Mouse (Mus musculus): ENCODE measurements around the gene Erc1. TPM values are rescaled to one million over a fixed set of nuclear protein-coding genes. Genes with fewer than 3 reads are reported as not detected.
A peak's percentile ranks its signal among the peaks of the same experiment; 100 is the strongest.
"Not testable (repeated sequence)": the region's sequence is repeated elsewhere in the genome, so short reads cannot be mapped to it uniquely, and the experiment has no call there.

The Erc1 gene
- polyA plus RNA-seq, 1 experiment: 34.1 TPM

DNA sequence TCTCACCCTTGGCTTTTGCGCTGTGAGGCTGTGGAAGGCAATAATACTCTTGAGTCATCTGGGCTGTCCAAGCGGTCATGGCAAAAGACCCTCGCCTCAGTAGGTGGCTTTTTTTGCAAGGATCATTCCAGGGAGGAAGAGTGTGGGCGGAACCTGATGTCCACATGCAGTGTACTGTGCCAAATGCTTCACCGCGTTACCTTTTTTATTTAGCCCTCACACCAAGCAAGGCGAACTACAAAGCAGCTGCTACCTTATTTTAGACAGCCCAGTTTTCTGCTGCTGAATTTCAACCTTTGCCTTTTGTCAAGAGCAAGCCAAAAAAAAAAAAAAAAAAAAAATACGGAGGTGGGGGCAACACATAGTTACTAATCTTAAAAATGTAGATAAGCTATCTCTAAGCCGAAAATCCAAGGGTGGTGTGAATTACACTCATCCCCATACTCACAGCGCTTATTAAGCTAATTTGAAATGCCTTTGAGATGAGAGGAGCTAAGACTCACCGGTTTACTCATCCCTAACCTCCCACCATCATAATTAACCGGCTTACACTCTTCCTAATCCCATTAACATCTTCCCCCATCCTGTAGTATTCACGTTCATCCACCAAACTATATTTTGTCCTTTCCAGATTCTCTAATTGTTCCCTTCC lies 855 bp upstream of the Erc1 start:
- Histone ChIP-seq H3K27ac (ENCODE audit: insufficient read depth, low read length) (peak overlapping the region; percentile 92; the same call in 1 of the 2 replicates), H3K4me3 (ENCODE audit: insufficient read depth, low read length) (peak overlapping the region; percentile 89), H3K4me1 (ENCODE audit: control insufficient read depth, insufficient read depth, low read length) (peaks cover 2% of the 10 kb centered on the region; the same call in 1 of the 2 replicates)
- no peak for TF ChIP-seq CTCF (IDR thresholded peaks at IDR 0.05; ENCODE audit: borderline replicate concordance, insufficient read depth, low read length)
- no peak; the same call in 1 of the 2 replicates for TF ChIP-seq POLR2A (IDR thresholded peaks at IDR 0.05; ENCODE audit: low read depth, low read length)

DNA sequence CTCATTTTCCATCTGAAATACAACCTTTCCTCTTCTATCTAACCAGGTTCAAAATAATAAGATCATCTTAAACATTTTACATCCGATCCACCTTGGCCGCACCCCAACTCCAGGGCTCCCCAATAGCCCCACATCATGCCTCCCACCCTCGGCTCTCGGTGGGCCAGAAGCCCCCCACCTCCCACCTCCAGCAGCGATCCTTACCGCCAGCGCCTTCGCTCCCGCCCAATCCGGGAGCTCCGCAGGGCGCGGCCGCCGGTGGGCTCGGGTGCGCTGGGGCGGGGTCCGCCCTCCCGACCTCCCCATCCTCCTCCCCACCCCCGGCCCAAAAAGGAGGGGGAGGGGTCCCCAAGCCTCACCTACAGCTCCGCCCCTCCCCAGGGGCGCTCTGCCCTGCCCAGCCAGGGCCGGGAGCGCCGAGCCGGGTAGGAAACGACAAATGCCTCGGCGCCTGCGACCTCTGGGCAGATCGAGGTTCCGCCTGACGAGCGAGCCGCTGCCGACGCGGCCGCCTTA lies 391 bp downstream of the Erc1 start:
- TF ChIP-seq POLR2A (IDR thresholded peaks at IDR 0.05; ENCODE audit: low read depth, low read length): no peak
- TF ChIP-seq CTCF (IDR thresholded peaks at IDR 0.05; ENCODE audit: borderline replicate concordance, insufficient read depth, low read length): no peak
- peak overlapping the region; percentile 66 for H3K27ac ChIP-seq (ENCODE audit: insufficient read depth, low read length)
- peak overlapping the region; percentile 92 for H3K4me3 ChIP-seq (ENCODE audit: insufficient read depth, low read length)
- peaks cover 5% of the 10 kb centered on the region; the same call in 1 of the 2 replicates for H3K4me1 ChIP-seq (ENCODE audit: control insufficient read depth, insufficient read depth, low read length)

DNA sequence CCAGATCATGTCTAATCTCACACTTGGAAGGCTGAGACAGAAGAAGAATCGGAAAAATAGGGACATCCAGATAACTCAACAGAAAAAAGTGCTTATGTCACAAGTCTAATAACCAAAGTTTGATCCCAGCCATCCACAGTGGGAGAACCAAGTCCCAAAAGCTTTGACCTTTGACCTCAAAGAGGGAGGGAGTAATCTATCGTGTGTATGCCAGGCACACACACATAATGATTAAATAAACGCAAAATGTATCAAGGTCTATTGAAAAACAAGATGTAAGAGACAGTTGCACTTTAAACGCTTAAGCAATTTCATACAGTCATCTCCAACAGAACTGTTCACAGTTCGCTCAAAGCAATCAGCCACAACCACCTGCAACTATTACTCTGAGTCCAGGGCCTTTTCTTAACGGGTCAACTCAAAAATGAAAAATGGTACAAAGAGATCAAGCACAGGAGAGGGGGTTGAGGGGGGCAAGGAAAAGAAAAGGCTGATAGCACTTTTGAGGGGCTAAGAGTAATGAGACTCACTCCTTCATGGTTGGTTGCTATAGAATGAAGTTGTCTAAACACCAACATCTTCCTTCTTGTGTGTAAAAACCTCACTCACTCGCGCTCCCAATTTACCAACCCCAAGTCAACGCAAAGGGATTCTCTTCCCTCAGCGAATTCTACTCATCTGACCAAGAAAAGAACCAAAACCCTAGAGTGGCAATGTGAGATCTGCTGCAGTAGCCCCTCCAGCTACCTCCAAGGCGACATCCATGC lies 1.0 kb downstream of the Erc1 start:
- no peak for TF ChIP-seq CTCF (IDR thresholded peaks at IDR 0.05; ENCODE audit: borderline replicate concordance, insufficient read depth, low read length)
- TF ChIP-seq POLR2A (IDR thresholded peaks at IDR 0.05; ENCODE audit: low read depth, low read length): no peak
- Histone ChIP-seq H3K4me3 (ENCODE audit: insufficient read depth, low read length) (peak overlapping the region; percentile 92), H3K27ac (ENCODE audit: insufficient read depth, low read length) (no peak overlapping the region), H3K4me1 (ENCODE audit: control insufficient read depth, insufficient read depth, low read length) (peaks cover 5% of the 10 kb centered on the region; the same call in 1 of the 2 replicates)

DNA sequence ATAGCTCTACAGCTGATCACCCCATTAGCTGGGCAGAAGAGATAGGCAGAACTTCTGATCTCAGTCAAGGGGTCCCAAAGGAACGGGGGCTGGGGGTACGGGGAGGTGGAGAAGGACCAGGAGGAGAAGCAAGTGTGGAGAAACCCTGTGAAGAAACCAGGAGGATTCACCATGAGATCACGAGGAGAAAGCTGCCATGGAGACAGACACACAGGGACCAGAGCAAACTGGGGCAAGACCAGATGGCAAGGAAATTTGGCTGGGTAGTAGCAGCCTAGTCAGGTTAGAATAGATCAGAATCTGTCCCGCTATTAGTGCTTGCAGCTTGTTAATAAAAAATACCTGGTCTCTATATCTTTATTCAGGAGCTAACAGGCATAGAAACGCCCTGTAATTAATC lies 18.0 kb downstream of the Erc1 start:
- 0 out of 2 replicates have a peak, but pooled peaks cover 3% of the 10 kb centered on the region for H3K4me1 ChIP-seq (ENCODE audit: control insufficient read depth, insufficient read depth, low read length)
- no peak overlapping the region for H3K4me3 ChIP-seq (ENCODE audit: insufficient read depth, low read length)
- TF ChIP-seq CTCF (IDR thresholded peaks at IDR 0.05; ENCODE audit: borderline replicate concordance, insufficient read depth, low read length) (no peak), POLR2A (IDR thresholded peaks at IDR 0.05; ENCODE audit: low read depth, low read length) (no peak)
- no peak overlapping the region for H3K27ac ChIP-seq (ENCODE audit: insufficient read depth, low read length)

DNA sequence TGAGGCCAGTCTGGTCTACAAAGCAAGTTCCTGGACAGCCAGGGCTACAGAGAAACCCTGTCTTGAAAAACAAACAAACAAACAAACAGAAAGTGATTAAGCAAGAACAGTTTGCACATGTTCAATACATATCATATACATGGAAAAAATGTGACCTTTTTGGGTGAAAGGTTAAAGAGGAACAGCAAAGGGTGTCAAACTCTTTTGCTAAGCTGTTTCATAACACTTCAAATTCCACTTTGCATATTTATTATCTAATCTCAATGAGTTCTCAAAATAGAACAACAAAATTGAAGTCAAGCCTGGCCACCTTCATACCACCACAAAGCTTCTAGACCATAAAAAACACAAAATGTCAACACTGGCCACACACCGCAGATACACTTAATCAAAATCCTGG lies 19.8 kb downstream of the Erc1 start:
- Histone ChIP-seq H3K4me1 (ENCODE audit: control insufficient read depth, insufficient read depth, low read length) (0 out of 2 replicates have a peak, but pooled peaks cover 3% of the 10 kb centered on the region), H3K27ac (ENCODE audit: insufficient read depth, low read length) (no peak overlapping the region), H3K4me3 (ENCODE audit: insufficient read depth, low read length) (no peak overlapping the region)
- TF ChIP-seq CTCF (IDR thresholded peaks at IDR 0.05; ENCODE audit: borderline replicate concordance, insufficient read depth, low read length) (no peak), POLR2A (IDR thresholded peaks at IDR 0.05; ENCODE audit: low read depth, low read length) (no peak)

DNA sequence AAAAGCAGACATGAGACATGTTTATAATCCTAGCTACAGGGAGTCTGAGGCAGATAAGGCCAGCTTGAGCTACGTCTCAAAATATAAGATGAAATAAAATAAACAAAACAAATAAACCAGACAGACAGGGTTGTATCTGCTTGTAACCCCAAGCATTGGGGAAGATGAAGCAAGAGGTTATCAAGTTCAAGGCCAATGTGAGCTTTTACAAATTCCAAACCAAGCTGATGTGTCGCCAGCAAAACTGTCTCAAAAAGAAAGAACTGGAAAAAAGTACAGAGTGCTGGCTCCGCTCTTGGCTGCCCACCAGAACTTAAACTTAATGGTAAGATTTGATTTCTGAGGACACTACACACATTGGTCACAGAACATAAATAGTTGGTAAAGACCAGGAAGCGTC lies 21.3 kb downstream of the Erc1 start:
- Histone ChIP-seq H3K4me1 (ENCODE audit: control insufficient read depth, insufficient read depth, low read length) (0 out of 2 replicates have a peak, but pooled peaks cover 3% of the 10 kb centered on the region), H3K4me3 (ENCODE audit: insufficient read depth, low read length) (no peak overlapping the region), H3K27ac (ENCODE audit: insufficient read depth, low read length) (no peak overlapping the region)
- TF ChIP-seq CTCF (IDR thresholded peaks at IDR 0.05; ENCODE audit: borderline replicate concordance, insufficient read depth, low read length) (no peak), POLR2A (IDR thresholded peaks at IDR 0.05; ENCODE audit: low read depth, low read length) (no peak)

DNA sequence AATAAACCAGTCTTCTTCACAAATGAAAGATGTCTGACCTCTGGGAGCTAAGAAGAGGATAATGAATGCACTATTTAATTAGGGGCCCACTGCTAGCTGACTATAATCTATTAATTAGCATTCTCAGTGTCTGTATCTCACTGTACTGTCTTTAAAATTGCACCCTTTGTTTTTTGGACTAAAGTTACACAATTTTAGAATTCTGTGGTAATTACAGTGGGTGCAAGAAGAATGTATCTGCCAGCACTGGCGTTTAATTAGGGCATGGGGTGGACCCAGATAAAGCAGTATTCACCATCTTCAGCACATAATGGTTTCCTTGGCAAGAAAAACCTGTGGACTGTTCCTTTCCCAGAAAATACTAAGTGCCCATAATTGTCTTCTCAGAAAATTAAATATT lies 25.8 kb downstream of the Erc1 start:
- TF ChIP-seq CTCF (IDR thresholded peaks at IDR 0.05; ENCODE audit: borderline replicate concordance, insufficient read depth, low read length): no peak
- TF ChIP-seq POLR2A (IDR thresholded peaks at IDR 0.05; ENCODE audit: low read depth, low read length): no peak
- H3K4me3 ChIP-seq (ENCODE audit: insufficient read depth, low read length): no peak overlapping the region
- H3K27ac ChIP-seq (ENCODE audit: insufficient read depth, low read length): no peak overlapping the region

DNA sequence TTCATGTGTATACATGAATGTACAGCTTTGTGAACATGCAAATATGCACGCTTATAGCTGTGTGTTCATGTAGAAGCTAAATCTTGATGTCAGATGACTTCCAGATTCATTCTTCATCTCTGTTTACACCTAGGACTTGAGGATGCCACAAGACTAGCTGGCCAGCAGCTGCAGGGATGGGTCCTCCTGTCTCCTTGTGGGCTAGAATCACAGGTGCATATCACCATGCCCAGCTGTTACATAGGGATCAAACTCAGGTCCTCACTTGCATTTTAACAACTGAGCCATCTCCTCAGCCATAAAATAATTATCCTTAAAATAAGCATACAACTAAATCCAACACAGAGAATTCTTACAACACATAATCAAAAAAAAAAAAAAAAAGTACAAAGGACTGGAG lies 26.8 kb downstream of the Erc1 start:
- H3K27ac ChIP-seq (ENCODE audit: insufficient read depth, low read length): no peak overlapping the region
- TF ChIP-seq POLR2A (IDR thresholded peaks at IDR 0.05; ENCODE audit: low read depth, low read length): no peak
- no peak overlapping the region for H3K4me3 ChIP-seq (ENCODE audit: insufficient read depth, low read length)
- no peaks in the 10 kb centered on the region for H3K4me1 ChIP-seq (ENCODE audit: control insufficient read depth, insufficient read depth, low read length)

More for the DNA sequence above, 25.8 kb downstream of the Erc1 start:
- 0 out of 2 replicates have a peak, but pooled peaks cover under 1% of the 10 kb centered on the region for H3K4me1 ChIP-seq (ENCODE audit: control insufficient read depth, insufficient read depth, low read length)

DNA sequence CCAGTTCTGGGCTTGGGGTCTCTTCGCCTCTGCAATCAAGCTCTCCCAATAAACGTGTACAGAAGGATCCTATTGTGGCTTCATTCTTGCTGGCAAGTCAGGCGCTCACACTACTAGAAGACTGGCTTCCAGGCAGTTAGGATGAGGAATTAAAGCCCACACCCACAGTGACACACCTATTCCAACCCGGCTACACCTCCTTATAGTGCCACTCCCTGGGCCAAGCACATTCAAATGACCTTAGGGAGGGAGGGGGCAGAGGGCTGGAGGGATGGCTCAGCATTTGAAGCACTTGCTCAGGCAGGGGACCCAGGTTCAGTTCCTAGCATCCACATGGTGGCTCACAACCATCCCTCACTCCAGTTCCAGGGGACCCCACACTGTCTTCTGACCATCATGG lies 29.4 kb downstream of the Erc1 start:
- Histone ChIP-seq H3K4me3 (ENCODE audit: insufficient read depth, low read length) (no peak overlapping the region), H3K27ac (ENCODE audit: insufficient read depth, low read length) (no peak overlapping the region), H3K4me1 (ENCODE audit: control insufficient read depth, insufficient read depth, low read length) (peaks cover 5% of the 10 kb centered on the region)
- TF ChIP-seq CTCF (IDR thresholded peaks at IDR 0.05; ENCODE audit: borderline replicate concordance, insufficient read depth, low read length): no peak
- TF ChIP-seq POLR2A (IDR thresholded peaks at IDR 0.05; ENCODE audit: low read depth, low read length): no peak

DNA sequence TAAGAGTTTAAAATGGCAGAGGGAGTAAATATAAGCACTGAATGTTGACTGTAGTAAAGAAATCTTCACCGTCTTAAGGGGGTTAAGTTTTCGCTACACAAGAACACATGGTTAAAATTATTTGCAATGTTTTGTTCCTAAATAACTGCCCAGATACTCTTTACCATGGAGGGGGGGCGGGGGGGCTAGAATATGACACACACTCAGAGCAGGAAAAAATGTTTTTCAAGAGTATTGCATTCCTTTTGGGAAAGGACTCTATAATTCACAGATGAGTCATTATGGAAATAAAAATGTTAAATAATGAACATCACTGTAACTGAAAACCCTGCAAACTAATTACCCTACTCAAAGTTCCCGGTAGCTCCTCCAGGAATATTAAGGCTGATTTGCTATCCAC lies 32.5 kb downstream of the Erc1 start:
- no peak overlapping the region for H3K4me3 ChIP-seq (ENCODE audit: insufficient read depth, low read length)
- no peak for TF ChIP-seq POLR2A (IDR thresholded peaks at IDR 0.05; ENCODE audit: low read depth, low read length)
- no peak for TF ChIP-seq CTCF (IDR thresholded peaks at IDR 0.05; ENCODE audit: borderline replicate concordance, insufficient read depth, low read length)
- no peak overlapping the region for H3K27ac ChIP-seq (ENCODE audit: insufficient read depth, low read length)
- peaks cover 5% of the 10 kb centered on the region for H3K4me1 ChIP-seq (ENCODE audit: control insufficient read depth, insufficient read depth, low read length)

DNA sequence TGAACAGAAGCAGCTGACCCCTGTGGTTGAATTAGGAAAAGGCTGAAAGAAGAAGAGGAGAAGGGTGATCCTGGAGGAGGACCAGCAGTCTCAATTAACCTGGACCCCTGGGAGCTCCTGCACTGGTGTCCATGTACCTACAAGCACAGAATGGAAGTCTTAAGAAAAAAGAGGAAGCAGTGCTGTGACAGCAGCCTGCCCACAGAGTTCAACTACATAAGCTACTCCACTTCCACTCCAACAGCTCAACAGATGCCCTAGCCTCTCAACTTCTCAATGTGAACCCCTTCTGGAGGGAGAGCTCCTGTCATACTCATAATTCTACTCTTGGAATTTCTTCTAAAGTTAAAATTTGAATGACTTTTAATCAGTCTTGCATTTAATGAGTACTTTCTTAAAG lies 34.9 kb downstream of the Erc1 start:
- H3K4me1 ChIP-seq (ENCODE audit: control insufficient read depth, insufficient read depth, low read length); H3K27ac ChIP-seq (ENCODE audit: insufficient read depth, low read length): not testable (repeated sequence)

More for the DNA sequence above, 34.9 kb downstream of the Erc1 start:
- not testable (repeated sequence) for H3K4me3 ChIP-seq (ENCODE audit: insufficient read depth, low read length)

Measured in embryonic fibroblast, embryonic 13.5 days (primary cell).